Mouse (Mus musculus) embryonic fibroblast, embryonic 13.5 days (primary cell): ENCODE results near the gene Trmt5. TPM values are rescaled to one million over a fixed set of nuclear protein-coding genes. Genes with fewer than 3 reads are reported as not detected.

ENCODE experiments used
- H3K27ac ChIP-seq: 2 replicates; pipeline ENCODE4 v1.5.1; 2012; ENCODE audit warnings: low read length, control low read depth, inconsistent platforms; ENCODE audit not compliant: insufficient read depth
- H3K4me1 ChIP-seq: 2 replicates; pipeline ENCODE4 v1.6.1; 2011; ENCODE audit warnings: low read length; ENCODE audit not compliant: control insufficient read depth, insufficient read depth
- H3K4me3 ChIP-seq: 2 replicates; pipeline ENCODE4 v1.5.1; 2011; ENCODE audit warnings: mild to moderate bottlenecking, control low read depth, low read length; ENCODE audit not compliant: insufficient read depth
- CTCF ChIP-seq: IDR thresholded peaks from 2 replicates; pipeline ENCODE4 v1.5.1; 2011; ENCODE audit warnings: mild to moderate bottlenecking, control low read depth, low read length, moderate library complexity, borderline replicate concordance; ENCODE audit not compliant: insufficient read depth
- POLR2A ChIP-seq: IDR thresholded peaks from 2 replicates; pipeline ENCODE4 v1.6.1; 2011; ENCODE audit warnings: low read depth, mild to moderate bottlenecking, control low read depth, low read length, moderate library complexity
- polyA plus RNA-seq: library from polyadenylated mRNA; stranded (reverse); fragments of >200 nt; gene quantifications from 2 replicates; pipeline ENCODE4 v1.2.4, GENCODE M21; 2011; ENCODE audit warnings: low read depth; ENCODE audit not compliant: missing spikeins, insufficient read length

Trmt5 gene
- polyA plus RNA-seq, 1 experiment = 25.6 TPM

DNA sequence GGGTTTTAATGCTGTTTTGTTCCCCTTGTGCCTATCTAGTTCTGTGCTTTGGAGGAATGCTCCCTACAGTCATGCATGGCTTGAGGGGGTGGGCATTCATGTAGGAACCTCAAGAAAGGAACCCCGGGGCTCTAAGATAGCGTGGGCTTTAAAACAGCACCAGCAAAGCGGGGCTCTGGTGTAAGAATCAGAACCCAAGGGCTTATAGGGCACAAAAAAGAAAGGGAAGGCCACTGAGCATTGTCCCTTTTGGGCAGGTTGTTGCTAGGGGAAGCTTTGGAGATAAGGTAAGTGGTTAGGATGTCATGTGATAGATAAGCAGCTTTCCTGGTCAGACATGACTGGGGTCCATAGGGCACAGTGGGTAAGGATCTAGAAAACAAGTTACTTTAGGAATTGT, 2.1 kb upstream of the Trmt5 start:
- 0 out of 2 replicates have a peak, but pooled peaks cover 2% of the 10 kb centered on the region for H3K4me1 ChIP-seq
- TF ChIP-seq POLR2A = no peak
- no peak for TF ChIP-seq CTCF

DNA sequence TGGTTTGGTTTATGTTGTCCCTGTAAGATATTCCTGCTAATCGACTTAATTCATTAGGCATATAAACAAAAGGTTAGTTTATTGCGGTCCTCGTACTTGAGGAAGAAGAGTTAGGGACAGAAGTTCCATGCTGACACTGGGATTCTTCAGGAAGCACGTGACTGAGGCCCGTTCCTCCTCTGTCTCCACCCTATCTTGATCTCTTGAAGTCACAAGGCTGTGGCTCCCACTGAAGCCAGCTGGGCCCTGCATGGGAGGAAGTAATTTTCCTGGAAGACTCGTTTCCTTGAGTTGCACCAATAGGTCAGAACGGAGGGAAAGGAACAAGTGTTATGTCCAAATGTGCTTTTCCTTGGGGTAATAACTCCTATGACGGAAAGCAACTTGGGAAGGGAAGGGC, 1.1 kb upstream of the Trmt5 start:
- H3K4me1 ChIP-seq = peaks cover 2% of the 10 kb centered on the region; the same call in 1 of the 2 replicates
- peak overlapping the region; percentile 70 for H3K4me3 ChIP-seq
- no peak for TF ChIP-seq POLR2A
- no peak overlapping the region for H3K27ac ChIP-seq

More for the DNA sequence above, 2.1 kb upstream of the Trmt5 start:
- Histone ChIP-seq H3K4me3 (no peak overlapping the region), H3K27ac (no peak overlapping the region)

DNA sequence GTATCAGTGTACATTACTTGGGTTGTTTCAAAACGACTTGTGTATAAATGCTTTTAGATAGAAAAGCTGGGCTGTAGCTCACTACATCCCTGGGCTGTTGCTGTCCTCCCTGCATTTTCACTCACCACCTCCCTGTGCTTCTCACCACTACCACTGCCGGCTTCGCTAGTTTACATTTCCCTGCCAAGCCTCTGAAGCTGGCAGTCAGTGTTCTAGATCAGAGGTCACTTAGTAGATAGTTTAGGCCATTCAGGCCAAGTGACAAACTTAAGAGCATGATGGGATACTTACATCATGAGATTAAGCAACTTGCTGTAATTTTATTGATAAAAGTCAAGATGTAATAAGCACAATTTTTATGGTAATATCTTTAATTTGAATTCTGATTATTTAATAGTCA, 11.6 kb downstream of the Trmt5 start:
- peaks cover 2% of the 10 kb centered on the region for H3K4me1 ChIP-seq
- H3K4me3 ChIP-seq = no peak overlapping the region
- TF ChIP-seq POLR2A = no peak
- TF ChIP-seq CTCF = no peak
- no peak overlapping the region for H3K27ac ChIP-seq

DNA sequence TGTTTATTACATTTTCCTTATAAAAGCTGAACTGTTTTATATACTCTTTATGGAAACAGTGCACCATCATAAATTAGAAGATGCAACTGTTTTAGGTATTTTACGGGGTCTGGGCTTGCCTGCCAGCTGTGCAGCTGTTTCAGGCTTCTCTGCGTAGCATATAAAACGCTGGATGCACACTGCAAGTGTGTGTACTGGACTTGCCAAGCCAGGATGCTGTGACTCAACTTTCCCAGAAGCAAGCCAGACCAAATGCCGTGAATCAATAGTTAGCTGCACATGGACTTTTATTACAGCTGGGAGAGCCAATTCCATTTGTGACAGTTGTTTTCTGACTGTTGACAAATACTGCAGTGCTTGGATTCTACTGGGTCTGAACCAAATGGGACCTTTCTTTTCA, 16.6 kb downstream of the Trmt5 start:
- Histone ChIP-seq H3K4me1 (peaks cover 2% of the 10 kb centered on the region), H3K4me3 (no peak overlapping the region), H3K27ac (peak overlapping the region; percentile 80)
- TF ChIP-seq POLR2A (no peak), CTCF (no peak)

DNA sequence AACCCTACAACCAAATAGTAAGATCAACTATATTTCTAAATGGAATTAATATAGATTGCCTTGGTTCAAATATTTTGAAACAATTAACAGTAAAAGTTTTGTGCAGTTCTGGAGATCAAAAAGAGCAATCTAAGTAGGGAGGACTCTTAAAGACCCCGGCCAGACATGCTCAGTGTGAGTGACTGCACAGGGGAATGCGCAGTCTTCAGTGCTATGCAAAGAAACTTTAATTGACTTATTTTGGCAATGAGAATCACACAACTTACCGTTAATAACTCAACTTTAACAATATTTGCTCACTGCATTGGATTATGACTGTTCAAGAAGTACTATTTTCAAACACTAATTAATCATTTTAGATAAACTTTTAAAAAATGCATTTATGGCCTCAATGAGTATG, 17.0 kb downstream of the Trmt5 start:
- Histone ChIP-seq H3K4me1 (peaks cover 2% of the 10 kb centered on the region), H3K27ac (no peak overlapping the region)

DNA sequence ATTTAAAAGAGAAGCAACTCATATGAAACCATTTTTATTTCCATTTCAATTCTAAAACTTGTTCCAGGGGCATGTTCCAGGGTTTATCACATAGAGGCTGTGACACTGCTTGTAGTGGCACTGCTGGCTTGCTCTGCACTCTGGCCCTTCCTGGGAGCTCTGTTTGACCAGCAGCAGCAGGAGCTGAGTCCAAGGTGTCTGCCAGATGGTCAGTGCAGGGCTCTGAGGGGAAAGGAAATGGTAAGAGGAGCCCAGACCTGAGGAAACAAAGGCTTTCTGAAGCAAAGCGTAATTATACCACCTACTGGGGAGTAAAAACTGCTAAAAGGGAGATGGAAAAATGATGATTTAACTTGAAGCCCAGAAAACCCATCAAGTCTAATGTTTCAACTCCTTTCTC, 18.0 kb downstream of the Trmt5 start:
- H3K4me3 ChIP-seq = no peak overlapping the region
- peaks cover 2% of the 10 kb centered on the region for H3K4me1 ChIP-seq
- no peak for TF ChIP-seq CTCF
- TF ChIP-seq POLR2A = no peak
- H3K27ac ChIP-seq = no peak overlapping the region

More for the DNA sequence above, 17.0 kb downstream of the Trmt5 start:
- H3K4me3 ChIP-seq = no peak overlapping the region
- TF ChIP-seq POLR2A (no peak), CTCF (no peak)

DNA sequence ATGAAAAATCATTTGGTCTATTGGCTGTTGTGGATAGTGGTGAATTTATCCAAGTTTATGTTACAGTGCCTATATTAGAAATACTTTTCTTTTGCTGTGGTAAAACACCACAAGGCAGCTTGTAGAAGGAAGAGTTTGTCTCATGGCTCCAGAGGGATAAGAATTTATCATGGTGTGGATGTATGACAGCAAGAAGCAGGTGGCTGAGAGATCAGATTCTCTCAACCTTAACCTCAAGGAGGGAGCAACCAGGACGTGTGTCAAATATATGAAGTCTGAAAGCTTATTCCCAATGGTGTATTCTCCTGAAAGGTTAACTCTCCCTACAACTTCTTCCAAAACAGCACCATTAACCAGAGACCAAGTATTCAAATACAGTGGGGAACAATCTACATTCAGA, 19.9 kb downstream of the Trmt5 start:
- TF ChIP-seq POLR2A (no peak), CTCF (no peak)

DNA sequence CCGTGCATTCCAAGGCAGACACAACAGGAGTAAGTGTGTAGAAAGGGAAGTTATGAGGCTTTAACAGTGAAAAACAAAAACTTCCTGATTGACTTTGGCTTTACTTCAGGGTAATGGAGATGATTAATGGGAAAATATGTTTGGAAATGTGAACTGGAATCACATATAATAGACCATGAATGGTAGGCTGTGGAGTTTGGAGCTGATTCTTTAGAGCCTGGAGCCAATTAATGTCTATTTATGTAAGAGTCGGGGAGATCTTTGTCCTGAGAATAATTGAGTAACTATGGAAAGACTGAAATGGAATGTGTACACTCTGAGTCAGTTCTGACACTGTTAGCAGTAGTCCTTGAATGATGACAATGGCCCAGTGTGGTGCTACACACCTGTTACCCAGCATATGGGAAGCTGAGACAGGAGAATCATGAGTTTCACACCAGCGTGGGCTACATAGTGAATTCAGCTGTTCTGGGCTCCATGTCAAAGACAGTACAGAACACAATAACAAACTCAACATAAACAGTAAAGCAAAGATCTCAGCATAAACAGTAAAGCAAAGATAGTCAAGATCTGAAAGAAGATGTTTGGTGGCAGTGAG, 21.0 kb downstream of the Trmt5 start:
- Histone ChIP-seq H3K27ac (peak overlapping the region; percentile 65), H3K4me3 (no peak overlapping the region), H3K4me1 (peaks cover 2% of the 10 kb centered on the region; the same call in 1 of the 2 replicates)
- TF ChIP-seq CTCF (no peak), POLR2A (no peak)

More for the DNA sequence above, 19.9 kb downstream of the Trmt5 start:
- H3K4me3 ChIP-seq = no peak overlapping the region
- peaks cover 2% of the 10 kb centered on the region for H3K4me1 ChIP-seq
- H3K27ac ChIP-seq = no peak overlapping the region

DNA sequence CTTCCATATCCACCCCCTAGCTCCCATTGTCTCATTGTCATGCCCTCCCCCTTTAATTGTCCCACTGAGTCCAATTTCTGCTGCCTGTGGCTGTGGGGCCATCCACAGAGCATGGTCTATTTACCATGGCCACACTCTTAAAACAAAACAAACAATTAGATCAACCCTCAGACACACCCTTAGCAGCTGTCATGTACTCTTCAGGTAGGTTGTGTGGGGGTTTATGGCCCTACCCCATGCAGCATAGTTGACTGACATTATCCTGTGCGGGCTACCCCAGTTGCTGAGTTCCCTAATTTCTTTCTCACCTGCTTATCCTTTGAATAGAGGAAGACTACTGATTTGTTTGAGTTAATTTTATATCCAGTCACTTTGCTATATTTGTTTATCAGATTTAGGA, 26.2 kb downstream of the Trmt5 start:
- no peak overlapping the region for H3K4me3 ChIP-seq
- TF ChIP-seq CTCF (no peak), POLR2A (no peak)
- no peaks in the 10 kb centered on the region for H3K4me1 ChIP-seq
- no peak overlapping the region for H3K27ac ChIP-seq

DNA sequence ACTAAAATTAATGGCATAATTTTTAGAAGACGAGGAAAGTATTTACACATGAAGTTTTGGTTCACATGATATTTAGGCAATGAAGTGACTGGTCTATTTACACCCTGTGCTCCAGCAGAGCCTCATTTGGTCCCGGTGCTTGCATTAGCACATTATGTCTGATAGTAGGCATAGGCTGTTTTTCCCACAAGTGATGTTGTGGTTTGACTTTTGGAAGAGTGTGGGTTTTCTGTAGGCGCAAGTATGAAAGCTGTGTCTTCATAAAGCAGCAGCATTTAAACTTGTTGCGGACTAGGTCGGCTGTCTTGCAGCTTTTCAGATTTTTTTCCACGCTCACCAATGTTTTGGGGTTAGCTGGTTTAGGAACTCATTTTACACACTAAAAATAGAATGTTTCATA, 27.2 kb downstream of the Trmt5 start:
- Histone ChIP-seq H3K4me1 (no peaks in the 10 kb centered on the region), H3K4me3 (no peak overlapping the region), H3K27ac (no peak overlapping the region)
- no peak for TF ChIP-seq CTCF
- no peak for TF ChIP-seq POLR2A

DNA sequence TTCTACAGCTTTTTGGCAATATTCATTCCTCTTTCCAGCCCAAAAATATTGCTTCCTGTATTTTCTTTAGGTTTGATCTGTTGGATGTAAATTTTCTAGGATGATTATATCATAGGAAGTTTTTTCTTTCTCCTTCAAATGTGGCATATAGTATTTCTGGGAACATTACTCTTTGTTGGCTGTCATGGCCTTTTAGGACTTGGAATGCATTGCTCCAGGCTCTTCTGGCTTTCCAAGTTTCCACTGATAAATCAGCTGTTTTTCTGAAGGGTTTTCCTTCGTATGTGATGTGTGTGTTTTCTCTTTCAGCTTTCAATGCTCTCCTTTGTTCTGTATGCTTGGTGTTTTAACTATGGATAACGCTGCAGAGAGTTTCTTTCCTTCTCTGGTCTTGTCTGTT, 31.5 kb downstream of the Trmt5 start:
- H3K27ac ChIP-seq = peak overlapping the region; percentile 34; the same call in 1 of the 2 replicates
- H3K4me1 ChIP-seq = no peaks in the 10 kb centered on the region
- no peak for TF ChIP-seq CTCF
- TF ChIP-seq POLR2A = no peak
- H3K4me3 ChIP-seq = no peak overlapping the region
